Mouse (Mus musculus) kidney, postnatal 4 days (tissue): ENCODE measurements around the gene Nkain4.

Experiments used
- DNase-seq, 2 experiments: peaks; one replicate each; pipeline ENCODE4 v3.0.0; 2021; ENCODE audit warnings: mixed read lengths in 2 of 2

Nkain4 gene

DNA sequence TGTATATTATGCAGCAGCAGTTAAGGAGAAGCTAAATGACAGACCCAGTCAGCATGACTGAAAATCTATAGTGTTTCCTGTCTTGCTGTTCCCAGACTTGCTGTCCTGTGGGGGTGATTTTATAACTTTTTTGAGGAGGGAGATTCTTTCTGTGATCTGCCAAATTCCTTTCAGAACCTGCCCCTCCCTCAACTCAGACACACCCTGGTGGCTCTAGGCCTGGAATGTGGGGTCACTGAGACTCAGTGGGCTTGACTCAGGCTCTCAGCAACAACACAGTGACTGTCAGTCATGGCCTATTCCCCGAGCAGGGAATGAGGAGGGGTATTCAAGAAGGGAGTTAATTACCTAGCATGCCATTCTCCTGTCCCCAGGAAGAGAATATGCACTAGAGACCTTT is 4.6 kb downstream of the Nkain4 start:
- no peak for DNase-seq

DNA sequence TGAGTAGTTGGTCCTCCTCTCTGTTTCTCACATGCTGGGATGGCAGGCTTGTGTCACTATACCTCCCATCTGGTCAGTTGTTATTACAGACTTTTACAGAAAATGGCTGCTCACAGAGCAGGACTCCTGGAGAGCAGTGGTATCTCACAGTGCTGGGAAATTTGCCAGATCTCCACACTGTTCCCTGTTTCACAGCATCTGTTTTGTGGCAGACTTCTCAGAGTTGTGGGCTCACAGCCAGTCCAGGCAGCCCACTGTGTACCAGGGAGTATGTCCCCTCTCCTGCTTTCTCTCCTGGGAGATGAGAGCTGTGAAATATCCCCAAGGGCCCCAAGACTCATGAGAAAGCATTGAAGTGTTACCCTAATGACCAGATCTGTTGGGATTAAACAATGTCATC is 12.6 kb downstream of the Nkain4 start:
- DNase-seq: no peak

GRCm38 (mm10) chr2:180940187-180940586 is 14.3 kb downstream of the Nkain4 start:
- DNase-seq: no peak

DNA sequence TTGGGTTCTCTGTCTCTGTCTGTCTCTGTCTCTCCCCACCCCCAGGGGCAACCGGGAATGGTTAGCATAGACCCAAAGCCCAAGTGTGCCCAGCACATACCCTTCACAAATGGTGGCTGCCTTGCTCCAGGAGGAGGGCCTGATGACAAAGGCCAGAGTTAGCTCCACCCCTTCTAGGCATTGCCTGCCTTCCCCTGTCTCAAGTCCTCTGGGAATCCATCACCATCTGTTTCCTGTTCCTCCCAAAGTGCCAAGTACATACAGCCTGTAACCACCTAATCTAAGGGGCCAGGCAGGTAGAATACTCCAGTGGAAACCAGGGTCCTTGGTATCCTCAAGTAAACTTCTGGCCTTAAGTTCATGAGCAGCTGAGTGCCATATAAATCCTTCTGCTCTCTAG is 22.1 kb downstream of the Nkain4 start:
- DNase-seq: no peak

DNA sequence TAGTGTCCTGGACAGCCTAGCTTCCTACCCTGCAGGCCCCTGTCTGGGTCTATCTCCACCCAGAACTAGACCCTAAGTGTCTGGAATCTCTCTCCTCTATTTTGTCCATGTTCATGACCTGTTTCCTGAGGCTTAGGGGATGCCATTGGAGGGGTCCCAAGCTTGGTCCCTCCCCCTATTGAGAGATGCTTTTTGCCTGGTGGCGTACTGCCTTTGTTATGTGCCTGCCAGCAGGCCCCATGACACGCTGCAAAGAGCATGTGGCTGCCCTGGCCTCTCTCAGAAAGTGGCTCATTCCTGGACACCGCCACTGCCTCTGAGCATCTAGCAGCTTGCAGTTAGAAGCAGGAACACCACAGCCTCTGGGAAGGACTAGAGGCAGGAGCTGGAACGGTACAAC is 25.8 kb downstream of the Nkain4 start, which contains the start of gene Birc7:
Gene Birc7, plus strand, starts transcription at position 301 of the 400 bp plus-strand sequence.
- no peak for DNase-seq

- peak; percentile 83 to 84 for DNase-seq
These were observed 29.3 kb downstream of the Nkain4 start for GRCm38 (mm10) chr2:180925176-180925575.

GRCm38 (mm10) chr2:180922739-180923138 is 31.8 kb downstream of the Nkain4 start:
- no peak for DNase-seq

DNA sequence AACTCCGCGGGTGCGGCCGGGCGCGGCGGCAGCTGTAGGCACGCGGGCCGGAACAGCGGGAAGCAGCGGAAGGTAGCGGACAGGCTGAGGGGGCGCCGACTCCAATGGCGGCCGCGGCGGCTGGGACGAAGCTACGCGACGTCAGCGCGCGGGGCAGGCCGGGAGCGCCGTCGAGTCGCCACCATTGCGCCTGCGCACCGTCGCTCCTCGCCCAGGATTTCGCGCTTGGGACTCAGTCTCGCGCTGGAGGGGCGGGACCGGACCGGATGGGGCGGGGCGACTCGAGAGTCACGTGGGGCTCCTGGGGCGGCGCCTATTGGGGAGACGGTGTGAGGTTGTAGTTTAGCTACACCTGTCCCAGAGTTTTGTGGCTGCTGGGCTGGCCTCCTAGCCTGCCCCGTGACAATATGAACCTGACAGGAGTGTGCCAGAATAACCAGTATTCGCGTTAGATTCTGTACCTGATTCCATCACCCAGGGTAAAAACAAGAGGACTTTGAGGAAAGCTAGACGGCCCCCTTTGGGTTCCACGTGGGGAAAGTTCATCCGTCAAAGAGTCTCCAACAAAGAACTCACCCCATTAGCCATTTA is 33.6 kb downstream of the Nkain4 start, which contains the start of gene Ythdf1:
Gene Ythdf1, minus strand, starts transcription at position 140 of the 591 bp plus-strand sequence.
- DNase-seq: peak; percentile 99

DNA sequence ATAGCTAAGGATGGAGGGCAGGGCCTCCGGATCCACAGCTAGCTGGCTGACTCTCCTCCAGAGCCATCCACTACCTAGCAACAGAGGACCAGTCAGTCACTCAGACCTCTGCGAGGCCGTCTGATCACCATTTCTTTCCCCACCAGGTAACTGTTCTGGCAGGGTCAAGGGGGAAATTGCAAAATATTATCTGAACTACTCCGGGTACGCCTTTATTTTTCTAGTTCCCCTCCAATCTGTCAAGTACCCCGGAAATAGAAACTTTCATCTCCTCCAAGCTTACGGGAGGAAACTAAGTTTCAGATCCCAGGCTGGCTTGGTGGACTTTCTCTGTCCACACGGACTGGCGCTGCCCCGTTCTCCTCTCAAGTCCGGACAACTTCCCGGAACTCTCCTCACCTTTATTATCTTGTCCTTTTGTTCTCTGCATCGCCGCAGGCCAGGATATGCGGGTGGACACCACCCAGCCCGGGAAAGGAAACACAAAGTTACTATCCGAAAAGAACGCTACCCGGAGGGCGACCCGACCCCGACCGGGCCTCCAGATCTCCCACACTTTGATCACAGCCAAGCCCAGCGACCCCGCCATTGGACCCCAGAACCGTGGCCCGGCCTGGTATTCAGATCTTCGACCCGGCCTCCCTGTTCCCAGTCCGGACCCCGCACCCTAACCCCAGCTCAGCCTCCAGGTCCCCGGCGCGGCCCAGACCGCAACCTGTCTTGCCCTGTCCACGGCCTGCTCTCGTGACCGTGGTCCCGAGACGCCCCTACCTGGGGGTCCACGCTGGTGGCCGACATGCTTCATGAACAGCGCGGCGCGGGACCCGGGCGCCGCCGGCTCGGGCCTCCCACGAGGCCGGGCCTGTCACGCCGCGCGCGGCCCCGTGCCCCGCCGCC is 34.3 kb downstream of the Nkain4 start:
- DNase-seq: peak in 1 of 2 experiments; percentile 8

DNA sequence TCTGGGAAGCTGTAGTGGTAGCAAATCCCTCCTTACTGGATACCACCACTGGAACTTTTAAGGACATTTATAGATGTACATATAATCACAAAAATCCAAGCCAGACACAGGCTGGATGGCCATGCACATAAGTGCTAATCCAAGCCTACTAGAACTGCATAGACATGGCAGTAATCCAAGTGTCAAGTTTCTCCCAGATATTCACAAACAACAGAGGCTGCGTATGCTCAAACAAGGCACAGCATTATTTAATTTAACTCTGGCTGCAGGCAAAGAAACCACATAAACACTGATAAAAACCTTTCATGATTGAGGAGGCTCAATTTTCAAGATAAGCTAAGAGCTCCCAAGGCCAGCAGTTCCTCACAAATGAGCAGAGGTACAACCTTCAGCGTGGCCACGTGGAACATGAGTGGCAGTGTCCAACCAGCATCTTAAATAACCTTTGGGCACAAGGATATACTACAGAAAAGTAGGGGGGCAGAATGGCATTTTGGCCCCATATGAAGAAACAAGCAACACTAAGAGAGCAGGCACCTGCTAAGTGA is 38.5 kb downstream of the Nkain4 start:
- DNase-seq: no peak

GRCm38 (mm10) chr2:180910928-180911327 is 43.6 kb downstream of the Nkain4 start:
- no peak for DNase-seq

DNA sequence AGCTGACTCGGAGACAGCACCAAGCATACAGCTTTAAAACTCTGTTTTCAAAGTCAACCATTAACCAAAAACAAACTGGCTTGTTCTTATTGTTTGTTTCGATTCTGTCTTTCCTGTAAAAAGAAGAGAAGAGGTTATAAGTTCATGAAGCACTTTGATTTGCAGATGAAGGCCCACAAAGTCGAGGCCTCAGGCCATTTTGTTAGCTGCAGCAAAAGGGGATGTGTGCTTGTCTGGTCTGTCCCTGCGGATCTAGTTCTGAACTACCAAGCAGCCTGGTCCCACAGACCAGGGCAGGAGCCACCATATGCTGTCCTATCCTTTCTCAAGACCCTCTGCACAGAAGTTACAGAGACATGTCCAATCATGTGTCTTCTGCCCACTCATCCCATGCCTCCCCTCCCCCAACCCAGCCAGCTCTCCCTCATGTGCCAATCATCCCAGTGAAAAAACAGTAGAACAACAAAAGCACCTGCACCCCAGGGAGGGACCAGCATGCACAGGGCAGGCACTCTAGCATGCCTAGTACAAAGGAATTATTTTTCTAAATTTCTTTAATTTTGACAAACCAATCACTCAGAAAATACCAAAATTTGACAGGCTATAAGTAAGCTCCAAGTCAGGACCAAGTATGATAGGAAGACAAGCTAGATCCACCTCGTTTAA is 48.8 kb downstream of the Nkain4 start:
- no peak for DNase-seq

GRCm38 (mm10) chr2:180904435-180905208 is 49.9 kb downstream of the Nkain4 start:
- DNase-seq: no peak

GRCm38 (mm10) chr2:180902086-180902485 is 52.4 kb downstream of the Nkain4 start:
- DNase-seq: peak in 1 of 2 experiments; percentile 10

GRCm38 (mm10) chr2:180897857-180898256 is 56.6 kb downstream of the Nkain4 start:
- DNase-seq: no peak

DNA sequence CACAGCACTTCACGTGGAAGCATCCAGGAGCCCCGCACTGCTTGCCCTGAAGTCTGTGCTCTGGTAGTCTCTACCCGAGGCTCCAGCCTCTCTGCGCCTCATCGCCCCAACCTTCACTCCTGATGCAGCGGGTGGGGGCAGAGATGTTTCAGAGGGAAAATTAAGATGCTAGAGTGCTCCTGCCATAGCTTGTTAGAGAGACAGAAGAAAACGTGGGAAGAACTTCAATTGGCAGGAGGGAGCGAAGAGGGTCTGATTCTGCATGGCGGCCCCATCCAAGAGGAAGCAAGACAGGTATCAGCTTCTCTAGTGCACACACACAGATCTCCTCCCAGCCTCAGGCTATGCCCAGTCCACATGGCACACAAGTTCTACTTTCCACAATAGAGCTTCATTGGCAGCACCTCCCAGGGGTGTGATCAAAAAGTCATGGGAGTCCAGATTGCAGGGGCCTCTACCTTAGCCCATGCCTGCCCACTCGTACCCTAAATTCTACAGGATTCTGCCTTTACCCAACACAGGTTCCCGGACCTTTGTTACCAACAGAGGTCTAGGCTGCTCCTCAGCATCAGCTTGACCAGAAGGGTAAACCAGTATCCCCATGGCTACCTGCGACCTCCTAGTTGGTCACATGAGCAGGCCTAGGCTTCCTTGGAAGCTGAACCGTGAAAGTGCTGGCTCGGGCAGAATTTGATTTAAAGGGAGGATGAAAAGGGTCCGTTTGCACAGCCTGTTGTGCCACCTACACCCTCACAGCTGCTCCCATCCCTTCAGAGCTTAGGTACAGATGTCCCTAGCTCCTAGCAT is 57.5 kb downstream of the Nkain4 start:
- no peak for DNase-seq

- no peak for DNase-seq
These were observed 58.5 kb downstream of the Nkain4 start for GRCm38 (mm10) chr2:180895837-180896525.

DNA sequence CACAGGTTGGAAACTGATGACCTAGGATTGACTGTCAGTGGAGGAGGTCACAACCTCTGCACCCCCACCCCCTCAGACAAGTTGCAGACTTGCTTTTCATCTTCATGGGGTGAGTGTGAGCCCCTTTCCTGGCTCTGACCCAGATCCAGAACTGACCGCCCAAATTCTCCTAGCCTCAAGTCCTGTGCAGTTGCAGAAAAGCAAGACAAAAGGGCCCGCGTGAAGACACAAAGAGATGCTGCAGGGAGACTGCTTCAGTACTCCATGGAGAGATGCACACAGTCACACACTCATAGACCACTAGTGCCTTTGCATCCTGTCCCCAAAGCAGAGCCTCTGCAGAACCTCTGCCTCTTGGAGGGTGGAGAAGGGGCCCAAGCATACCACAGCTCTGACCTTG is 59.2 kb downstream of the Nkain4 start:
- no peak for DNase-seq

- peak; percentile 79 to 84 for DNase-seq
These were observed 59.8 kb downstream of the Nkain4 start for GRCm38 (mm10) chr2:180894734-180895133.

DNA sequence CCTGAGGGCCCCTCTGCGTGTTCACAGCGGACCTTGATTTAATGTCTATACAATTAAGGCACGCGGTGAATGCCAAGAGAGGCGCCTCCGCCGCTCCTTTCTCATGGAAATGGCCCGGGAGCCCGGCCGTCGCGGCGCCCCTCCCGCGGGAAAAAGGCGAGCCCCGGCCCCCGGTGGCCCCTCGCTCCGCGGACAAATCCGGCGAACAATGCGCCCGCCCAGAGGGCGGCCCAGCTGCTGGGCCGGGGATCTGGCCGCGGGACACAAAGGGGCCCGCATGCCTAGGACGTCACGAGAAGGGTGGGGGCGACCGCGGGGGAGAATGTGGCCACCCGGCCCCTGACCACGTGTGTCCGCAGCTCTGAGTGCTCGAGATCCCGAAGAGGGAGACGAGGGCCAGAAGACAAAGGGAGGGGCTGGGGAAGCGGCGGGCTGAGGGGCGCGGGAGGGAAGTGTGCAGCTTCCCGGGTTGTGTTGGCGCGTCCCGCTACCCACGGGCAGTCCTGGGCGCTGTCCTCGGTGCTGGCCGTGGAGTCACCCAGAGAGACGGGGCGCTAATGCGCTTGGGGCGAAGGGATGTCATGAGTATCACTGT is 60.4 kb downstream of the Nkain4 start:
- DNase-seq: peak; percentile 83 to 85
